Mouse (Mus musculus) midbrain, embryonic 15.5 days (tissue): ENCODE measurements around the gene Tapt1. TPM values are rescaled to one million over a fixed set of nuclear protein-coding genes. Genes with fewer than 3 reads are reported as not detected.

ENCODE experiments used
- ATAC-seq: fragments of 200-750 bp; cut with Nextera tagmentation; replicated peaks from 2 replicates; pipeline ENCODE4 v1.8.0; 2017; ENCODE audit warnings: moderate TSS enrichment
- H3K27ac ChIP-seq: fragments of 300-500 bp; sonication (generic); 2 replicates; pipeline ENCODE4 v1.5.1; 2015; ENCODE audit warnings: mild to moderate bottlenecking, inconsistent platforms
- H3K27me3 ChIP-seq: fragments of 300-500 bp; sonication (generic); replicated peaks from 2 replicates; pipeline ENCODE4 v1.6.1; 2015; ENCODE audit warnings: inconsistent platforms
- H3K36me3 ChIP-seq: fragments of 300-500 bp; sonication (generic); replicated peaks from 2 replicates; pipeline ENCODE4 v1.6.1; 2015; ENCODE audit warnings: inconsistent platforms
- H3K4me1 ChIP-seq: fragments of 300-500 bp; sonication (generic); 2 replicates; pipeline ENCODE4 v1.6.1; 2015; ENCODE audit warnings: inconsistent platforms
- H3K4me2 ChIP-seq: fragments of 300-500 bp; sonication (generic); 2 replicates; pipeline ENCODE4 v1.6.1; 2015; ENCODE audit warnings: inconsistent platforms, mild to moderate bottlenecking, moderate library complexity
- H3K4me3 ChIP-seq: fragments of 300-500 bp; sonication (generic); 2 replicates; pipeline ENCODE4 v1.5.1; 2015; ENCODE audit warnings: mild to moderate bottlenecking, inconsistent platforms
- H3K9ac ChIP-seq: fragments of 300-500 bp; sonication (generic); 2 replicates; pipeline ENCODE4 v1.6.1; 2015; ENCODE audit warnings: mild to moderate bottlenecking, inconsistent platforms
- H3K9me3 ChIP-seq: fragments of 300-500 bp; sonication (generic); 2 replicates; pipeline ENCODE4 v1.6.1; 2016; ENCODE audit warnings: inconsistent platforms
- WGBS: fragments of 180-500 bp; shearing (Covaris S2); methylation state at CpG from one replicate; pipeline ENCODE4 v1.1.7; 2015; ENCODE audit warnings: mixed read lengths; 5-methylcytosine and 5-hydroxymethylcytosine counted together
- polyA plus RNA-seq: library from polyadenylated mRNA; unstranded; fragments of >200 nt; fragmentation: Nextera tagmentation; extraction: Ambion mirVana; gene quantifications from 2 replicates; pipeline ENCODE4 v1.2.1, GENCODE M21; 2015

Gene Tapt1
- polyA plus RNA-seq, 1 experiment from 2014 or later, result 32.3 TPM

- Histone ChIP-seq H3K27ac (no peak overlapping the region), H3K4me2 (no peak overlapping the region), H3K9ac (no peak overlapping the region), H3K36me3 (peaks cover 18% of the 10 kb centered on the region), H3K27me3 (no peaks in the 10 kb centered on the region), H3K4me1 (no peaks in the 10 kb centered on the region), H3K4me3 (no peak overlapping the region), H3K9me3 (no peaks in the 10 kb centered on the region)
- ATAC-seq, result no peak
- 93% methylated on average over 5 of the region's 5 CpGs for WGBS
Measured at GRCm38 (mm10) chr5:44174046-44174445, 52.4 kb downstream of the Tapt1 start.

GRCm38 (mm10) chr5:44166866-44167265 is 59.6 kb downstream of the Tapt1 start:
- no peak for ATAC-seq
- 70% methylated on average over 6 of the region's 6 CpGs for WGBS
- H3K27ac ChIP-seq, result no peak overlapping the region
- no peaks in the 10 kb centered on the region for H3K36me3 ChIP-seq
- no peak overlapping the region for H3K9ac ChIP-seq
- H3K9me3 ChIP-seq, result no peaks in the 10 kb centered on the region
- no peaks in the 10 kb centered on the region for H3K27me3 ChIP-seq
- H3K4me1 ChIP-seq, result no peaks in the 10 kb centered on the region
- H3K4me3 ChIP-seq, result no peak overlapping the region
- H3K4me2 ChIP-seq, result no peak overlapping the region

- H3K9me3 ChIP-seq, result no peaks in the 10 kb centered on the region
- WGBS, result 47% methylated on average over 2 of the region's 2 CpGs
- no peak overlapping the region for H3K9ac ChIP-seq
- H3K4me3 ChIP-seq, result no peak overlapping the region
- ATAC-seq, result no peak
- no peak overlapping the region for H3K27ac ChIP-seq
- H3K27me3 ChIP-seq, result no peaks in the 10 kb centered on the region
- no peaks in the 10 kb centered on the region for H3K4me1 ChIP-seq
- H3K36me3 ChIP-seq, result no peaks in the 10 kb centered on the region
- no peak overlapping the region for H3K4me2 ChIP-seq
Measured at GRCm38 (mm10) chr5:44165854-44166253, 60.6 kb downstream of the Tapt1 start.

GRCm38 (mm10) chr5:44164233-44164776 is 62.1 kb downstream of the Tapt1 start:
- Histone ChIP-seq H3K9ac (no peak overlapping the region), H3K4me2 (no peak overlapping the region), H3K27ac (no peak overlapping the region), H3K4me3 (no peak overlapping the region), H3K27me3 (no peaks in the 10 kb centered on the region), H3K9me3 (no peaks in the 10 kb centered on the region), H3K4me1 (no peaks in the 10 kb centered on the region), H3K36me3 (no peaks in the 10 kb centered on the region)
- ATAC-seq, result no peak
- WGBS, result 48% methylated on average over 7 of the region's 7 CpGs

- no peak for ATAC-seq
Measured at GRCm38 (mm10) chr5:44163318-44163717, 63.1 kb downstream of the Tapt1 start.

GRCm38 (mm10) chr5:44162786-44163185 is 63.6 kb downstream of the Tapt1 start:
- H3K4me1 ChIP-seq, result no peaks in the 10 kb centered on the region
- no peak for ATAC-seq
- H3K9ac ChIP-seq, result no peak overlapping the region
- 92% methylated on average over 7 of the region's 7 CpGs for WGBS
- no peaks in the 10 kb centered on the region for H3K9me3 ChIP-seq
- no peak overlapping the region for H3K27ac ChIP-seq
- H3K4me3 ChIP-seq, result no peak overlapping the region
- H3K27me3 ChIP-seq, result no peaks in the 10 kb centered on the region
- no peaks in the 10 kb centered on the region for H3K36me3 ChIP-seq
- no peak overlapping the region for H3K4me2 ChIP-seq

More at GRCm38 (mm10) chr5:44163318-44163717, 63.1 kb downstream of the Tapt1 start:
- Histone ChIP-seq H3K4me3 (no peak overlapping the region), H3K9me3 (no peaks in the 10 kb centered on the region), H3K36me3 (no peaks in the 10 kb centered on the region), H3K27ac (no peak overlapping the region), H3K9ac (no peak overlapping the region), H3K4me1 (no peaks in the 10 kb centered on the region), H3K27me3 (no peaks in the 10 kb centered on the region), H3K4me2 (no peak overlapping the region)
- over 99% methylated on average over 3 of the region's 3 CpGs for WGBS

- H3K9me3 ChIP-seq, result no peaks in the 10 kb centered on the region
- no peaks in the 10 kb centered on the region for H3K36me3 ChIP-seq
- H3K4me3 ChIP-seq, result no peak overlapping the region
- no peaks in the 10 kb centered on the region for H3K4me1 ChIP-seq
- no peaks in the 10 kb centered on the region for H3K27me3 ChIP-seq
- H3K4me2 ChIP-seq, result no peak overlapping the region
- H3K27ac ChIP-seq, result no peak overlapping the region
- H3K9ac ChIP-seq, result no peak overlapping the region
- no peak for ATAC-seq
- WGBS, result 88% methylated on average over 4 of the region's 4 CpGs
Measured at GRCm38 (mm10) chr5:44159679-44160438, 66.6 kb downstream of the Tapt1 start.

GRCm38 (mm10) chr5:44159231-44159630 is 67.2 kb downstream of the Tapt1 start:
- WGBS, result 83% methylated on average over 2 of the region's 2 CpGs
- H3K4me2 ChIP-seq, result no peak overlapping the region
- no peak overlapping the region for H3K9ac ChIP-seq
- ATAC-seq, result no peak
- H3K27me3 ChIP-seq, result no peaks in the 10 kb centered on the region
- H3K9me3 ChIP-seq, result no peaks in the 10 kb centered on the region
- H3K36me3 ChIP-seq, result no peaks in the 10 kb centered on the region
- no peak overlapping the region for H3K27ac ChIP-seq
- no peaks in the 10 kb centered on the region for H3K4me1 ChIP-seq
- no peak overlapping the region for H3K4me3 ChIP-seq

- H3K36me3 ChIP-seq, result no peaks in the 10 kb centered on the region
- H3K27ac ChIP-seq, result no peak overlapping the region
- no peak for ATAC-seq
- H3K4me3 ChIP-seq, result no peak overlapping the region
- WGBS, result 90% methylated on average over 3 of the region's 3 CpGs
- H3K9me3 ChIP-seq, result no peaks in the 10 kb centered on the region
- H3K4me2 ChIP-seq, result no peak overlapping the region
- H3K9ac ChIP-seq, result no peak overlapping the region
- no peaks in the 10 kb centered on the region for H3K27me3 ChIP-seq
- no peaks in the 10 kb centered on the region for H3K4me1 ChIP-seq
Measured at GRCm38 (mm10) chr5:44158458-44158857, 68.0 kb downstream of the Tapt1 start.

GRCm38 (mm10) chr5:44157760-44158159 is 68.7 kb downstream of the Tapt1 start:
- Histone ChIP-seq H3K4me1 (no peaks in the 10 kb centered on the region), H3K9ac (no peak overlapping the region), H3K27ac (no peak overlapping the region), H3K4me2 (no peak overlapping the region), H3K4me3 (no peak overlapping the region), H3K27me3 (no peaks in the 10 kb centered on the region), H3K9me3 (no peaks in the 10 kb centered on the region), H3K36me3 (no peaks in the 10 kb centered on the region)
- 88% methylated on average over 6 of the region's 6 CpGs for WGBS
- no peak for ATAC-seq

- Histone ChIP-seq H3K9me3 (no peaks in the 10 kb centered on the region), H3K4me1 (no peaks in the 10 kb centered on the region), H3K36me3 (no peaks in the 10 kb centered on the region), H3K27me3 (no peaks in the 10 kb centered on the region), H3K9ac (no peak overlapping the region), H3K4me2 (no peak overlapping the region), H3K4me3 (no peak overlapping the region), H3K27ac (no peak overlapping the region)
- no peak for ATAC-seq
- 89% methylated on average over 1 of the region's 1 CpGs for WGBS
Measured at GRCm38 (mm10) chr5:44153050-44153449, 73.4 kb downstream of the Tapt1 start.

- H3K36me3 ChIP-seq, result no peaks in the 10 kb centered on the region
- no peaks in the 10 kb centered on the region for H3K4me1 ChIP-seq
- no peak overlapping the region for H3K27ac ChIP-seq
- H3K4me3 ChIP-seq, result no peak overlapping the region
- 81% methylated on average over 4 of the region's 4 CpGs for WGBS
- no peak overlapping the region for H3K9ac ChIP-seq
- peak; percentile 82 for ATAC-seq
- H3K4me2 ChIP-seq, result no peak overlapping the region
- no peaks in the 10 kb centered on the region for H3K9me3 ChIP-seq
- no peaks in the 10 kb centered on the region for H3K27me3 ChIP-seq
Measured at GRCm38 (mm10) chr5:44151327-44152051, 74.9 kb downstream of the Tapt1 start.
